Mouse (Mus musculus) adrenal gland, adult 18-20 months (tissue): ENCODE measurements around the gene Alg2. TPM values are rescaled to one million over a fixed set of nuclear protein-coding genes. Genes with fewer than 3 reads are reported as not detected.

Experiments used
- DNase-seq, 2 experiments: peaks; one replicate each; pipeline ENCODE4 v3.0.0; 2021 to 2022; ENCODE audit warnings: low spot score in 2 of 2
- long read RNA-seq, 2 experiments: library from polyadenylated mRNA; stranded (forward); transcript quantifications; one replicate each; pipeline ENCODE4 v2.0.0; 2021
- total RNA-seq, 2 experiments: library from RNA; stranded (reverse); gene quantifications; 1 replicate in 1 of 2; 2 replicates in 1 of 2; pipeline ENCODE4 v1.2.3; 2021

The Alg2 gene
- 100 to 1,000 TPM in 1 of 2 experiments, 10 to 100 TPM in 1; 90.5 to 148 TPM for total RNA-seq
- long read RNA-seq, experiment 1, transcript Alg2-201 (2 exons, 3,021 nt) = major isoform, 98 of 107 reads
- long read RNA-seq, experiment 1, partial matches to known transcripts = 7 of 107 reads
- long read RNA-seq, experiment 1, other reads (novel, unspliced or antisense) = 0 of 107 reads
- long read RNA-seq, experiment 2, transcript Alg2-201 (2 exons, 3,021 nt) = major isoform, 270 of 303 reads
- long read RNA-seq, experiment 2, partial matches to known transcripts = 0 of 303 reads
- long read RNA-seq, experiment 2, other reads (novel, unspliced or antisense) = 31 of 303 reads

- peak; percentile 86 to 90 for DNase-seq
These were observed at the start of gene Alg2, which contains the start of gene Sec61b for GRCm38 (mm10) chr4:47473968-47474729. TSS of gene Alg2 (minus strand) at chr4:47474333. TSS of gene Sec61b (plus strand) at chr4:47474658.

GRCm38 (mm10) chr4:47521884-47522605, 47.9 kb upstream of the Alg2 start:
- DNase-seq = peak in 1 of 2 experiments; percentile 26

- no peak for DNase-seq
These were observed 45.9 kb upstream of the Alg2 start for GRCm38 (mm10) chr4:47520076-47520475.

GRCm38 (mm10) chr4:47518551-47519181, 44.5 kb upstream of the Alg2 start:
- no peak for DNase-seq

- no peak for DNase-seq
These were observed 30.8 kb upstream of the Alg2 start for GRCm38 (mm10) chr4:47504841-47505517.

GRCm38 (mm10) chr4:47503045-47503444, 28.9 kb upstream of the Alg2 start:
- DNase-seq = no peak

GRCm38 (mm10) chr4:47502546-47502971, 28.4 kb upstream of the Alg2 start:
- DNase-seq = peak; percentile 32 to 60

GRCm38 (mm10) chr4:47499121-47499545, 25.0 kb upstream of the Alg2 start:
- peak; percentile 28 to 64 for DNase-seq

GRCm38 (mm10) chr4:47497811-47498385, 23.8 kb upstream of the Alg2 start:
- DNase-seq = no peak

- DNase-seq = no peak
These were observed 20.6 kb upstream of the Alg2 start for GRCm38 (mm10) chr4:47494686-47495085.

- no peak for DNase-seq
These were observed 20.0 kb upstream of the Alg2 start for GRCm38 (mm10) chr4:47494137-47494536.

GRCm38 (mm10) chr4:47493456-47493855, 19.3 kb upstream of the Alg2 start:
- no peak for DNase-seq

- no peak for DNase-seq
These were observed 18.4 kb upstream of the Alg2 start for GRCm38 (mm10) chr4:47492311-47493086.

GRCm38 (mm10) chr4:47491243-47491642, 17.1 kb upstream of the Alg2 start:
- no peak for DNase-seq

- DNase-seq = no peak
These were observed 6.4 kb upstream of the Alg2 start for GRCm38 (mm10) chr4:47480576-47480975.

- no peak for DNase-seq
These were observed 6.0 kb upstream of the Alg2 start for GRCm38 (mm10) chr4:47480095-47480494.

- DNase-seq = no peak
These were observed 3.4 kb upstream of the Alg2 start for GRCm38 (mm10) chr4:47477539-47477938.

- DNase-seq = no peak
These were observed 854 bp upstream of the Alg2 start for GRCm38 (mm10) chr4:47474730-47475643.
